Mouse (Mus musculus) neural tube, embryonic 11.5 days (tissue): ENCODE results near the gene Zfp979. TPM values are rescaled to one million over a fixed set of nuclear protein-coding genes. Genes with fewer than 3 reads are reported as not detected.
"Not testable (repeated sequence)": the region's sequence is repeated elsewhere in the genome, so short reads cannot be mapped to it uniquely, and the experiment has no call there.

ENCODE experiments used
- ATAC-seq: fragments of 200-750 bp; cut with Nextera tagmentation; 2 replicates; pipeline ENCODE4 v1.8.0; 2017; ENCODE audit warnings: moderate number of reproducible peaks, mild to moderate bottlenecking, moderate TSS enrichment, moderate library complexity; ENCODE audit not compliant: insufficient read depth, low FRiP score, low TSS enrichment
- DNase-seq: peaks from one replicate; pipeline ENCODE4 v3.0.0-alpha.2; 2015; ENCODE audit warnings: low spot score
- H3K27ac ChIP-seq: fragments of 300-500 bp; sonication (generic); 2 replicates; pipeline ENCODE4 v1.5.1; 2014; ENCODE audit warnings: low read depth, mild to moderate bottlenecking, low read length
- H3K27me3 ChIP-seq: fragments of 300-500 bp; sonication (generic); 2 replicates; pipeline ENCODE4 v1.6.1; 2014; ENCODE audit warnings: mild to moderate bottlenecking, low read length, mixed read lengths; ENCODE audit not compliant: control insufficient read depth, insufficient read depth
- H3K36me3 ChIP-seq: fragments of 300-500 bp; sonication (generic); 2 replicates; pipeline ENCODE4 v1.6.1; 2014; ENCODE audit warnings: mild to moderate bottlenecking, low read length, moderate library complexity, mixed read lengths; ENCODE audit not compliant: control insufficient read depth, insufficient read depth
- H3K4me1 ChIP-seq: fragments of 300-500 bp; sonication (generic); 2 replicates; pipeline ENCODE4 v1.6.1; 2014; ENCODE audit warnings: low read length, mixed read lengths; ENCODE audit not compliant: control insufficient read depth, insufficient read depth
- H3K4me2 ChIP-seq: fragments of 300-500 bp; sonication (generic); 2 replicates; pipeline ENCODE4 v1.6.1; 2014; ENCODE audit warnings: low read depth, mild to moderate bottlenecking, moderate library complexity
- H3K4me3 ChIP-seq: fragments of 300-500 bp; sonication (generic); 2 replicates; pipeline ENCODE4 v1.5.1; 2014; ENCODE audit warnings: low read depth, low read length
- H3K9ac ChIP-seq: fragments of 300-500 bp; sonication (generic); 2 replicates; pipeline ENCODE4 v1.6.1; 2014; ENCODE audit warnings: mild to moderate bottlenecking, low read length
- H3K9me3 ChIP-seq: fragments of 300-500 bp; sonication (generic); 2 replicates; pipeline ENCODE4 v1.6.1; 2016; ENCODE audit warnings: low read length; ENCODE audit not compliant: control insufficient read depth
- WGBS: fragments of 180-500 bp; shearing (Covaris S2); extraction: QIAGEN DNeasy Blood & Tissue Kit; methylation state at CpG from one replicate; pipeline ENCODE4 v1.1.7; 2014; 5-methylcytosine and 5-hydroxymethylcytosine counted together
- polyA plus RNA-seq: library from polyadenylated mRNA; unstranded; fragments of >200 nt; fragmentation: Nextera tagmentation; extraction: Ambion mirVana; gene quantifications from 2 replicates; pipeline ENCODE4 v1.2.1, GENCODE M21; 2014

The Zfp979 gene
- polyA plus RNA-seq, result 3.1 and 3.6 TPM in 2 replicates

GRCm38 (mm10) chr4:147642413-147642812 lies at the start of gene Zfp979:
Gene Zfp979, minus strand, starts transcription at chr4:147642513.
- not testable (repeated sequence) for ATAC-seq, H3K27me3 ChIP-seq, H3K9me3 ChIP-seq, H3K4me3 ChIP-seq, H3K27ac ChIP-seq, H3K4me1 ChIP-seq, H3K9ac ChIP-seq, H3K36me3 ChIP-seq, H3K4me2 ChIP-seq, DNase-seq
- WGBS, result no CpG with 5 or more reads among the region's 6 CpGs

GRCm38 (mm10) chr4:147655245-147655644 lies 12.9 kb upstream of the Zfp979 start:
- ATAC-seq, DNase-seq, H3K27ac ChIP-seq, H3K36me3 ChIP-seq, H3K4me2 ChIP-seq, H3K4me3 ChIP-seq, H3K27me3 ChIP-seq, H3K9me3 ChIP-seq, H3K9ac ChIP-seq, H3K4me1 ChIP-seq: not testable (repeated sequence)
- WGBS, result 90% methylated on average over 4 of the region's 5 CpGs

GRCm38 (mm10) chr4:147647407-147647806 lies 5.1 kb upstream of the Zfp979 start:
- 0 out of 2 replicates have a peak, but pooled peaks have one; percentile 60 for ATAC-seq
- WGBS, result no CpG with 5 or more reads among the region's 3 CpGs
- not testable (repeated sequence) for H3K9me3 ChIP-seq, H3K27ac ChIP-seq, H3K4me3 ChIP-seq, DNase-seq, H3K27me3 ChIP-seq, H3K4me1 ChIP-seq, H3K36me3 ChIP-seq, H3K4me2 ChIP-seq, H3K9ac ChIP-seq

GRCm38 (mm10) chr4:147641932-147642331 lies 381 bp downstream of the Zfp979 start:
- not testable (repeated sequence) for H3K36me3 ChIP-seq, H3K9ac ChIP-seq, H3K4me3 ChIP-seq, H3K27ac ChIP-seq, H3K27me3 ChIP-seq, H3K9me3 ChIP-seq, H3K4me2 ChIP-seq, DNase-seq, H3K4me1 ChIP-seq
- peak; percentile 63; the same call in 1 of the 2 replicates for ATAC-seq
- 44% methylated on average over 2 of the region's 3 CpGs for WGBS

- H3K9ac ChIP-seq, H3K4me1 ChIP-seq, H3K9me3 ChIP-seq, H3K27me3 ChIP-seq, H3K4me2 ChIP-seq, H3K4me3 ChIP-seq, H3K36me3 ChIP-seq, DNase-seq, H3K27ac ChIP-seq: not testable (repeated sequence)
- peak; percentile 71 for ATAC-seq
- WGBS, result no CpG with 5 or more reads among the region's 2 CpGs
These were observed 8.5 kb downstream of the Zfp979 start for GRCm38 (mm10) chr4:147633818-147634262.

GRCm38 (mm10) chr4:147606511-147606910 lies 35.8 kb downstream of the Zfp979 start:
- H3K36me3 ChIP-seq, H3K27ac ChIP-seq, H3K9ac ChIP-seq, H3K9me3 ChIP-seq, DNase-seq, H3K4me1 ChIP-seq, H3K4me3 ChIP-seq, ATAC-seq, H3K27me3 ChIP-seq, H3K4me2 ChIP-seq: not testable (repeated sequence)
- WGBS, result 90% methylated on average over 6 of the region's 6 CpGs

GRCm38 (mm10) chr4:147605521-147605920 lies 36.8 kb downstream of the Zfp979 start:
- Histone ChIP-seq H3K9me3 (peaks cover 10% of the 10 kb centered on the region), H3K4me3 (no peak overlapping the region), H3K4me2 (no peak overlapping the region), H3K27me3 (no peaks in the 10 kb centered on the region), H3K36me3 (no peaks in the 10 kb centered on the region), H3K4me1 (no peaks in the 10 kb centered on the region), H3K9ac (no peak overlapping the region), H3K27ac (no peak overlapping the region)
- ATAC-seq, result no peak
- 83% methylated on average over 4 of the region's 4 CpGs for WGBS
- no peak for DNase-seq

- peaks cover 8% of the 10 kb centered on the region; the same call in 1 of the 2 replicates for H3K9me3 ChIP-seq
- H3K4me2 ChIP-seq, result no peak overlapping the region
- no peak overlapping the region for H3K9ac ChIP-seq
- H3K4me3 ChIP-seq, result no peak overlapping the region
- ATAC-seq (no peak), DNase-seq (no peak)
- 80% methylated on average over 4 of the region's 4 CpGs for WGBS
- H3K27me3 ChIP-seq, result no peaks in the 10 kb centered on the region
- H3K27ac ChIP-seq, result no peak overlapping the region
- no peaks in the 10 kb centered on the region for H3K36me3 ChIP-seq
- no peaks in the 10 kb centered on the region for H3K4me1 ChIP-seq
These were observed 38.5 kb downstream of the Zfp979 start for GRCm38 (mm10) chr4:147603806-147604205.

GRCm38 (mm10) chr4:147601881-147602280 lies 40.4 kb downstream of the Zfp979 start:
- no peaks in the 10 kb centered on the region for H3K4me1 ChIP-seq
- WGBS, result 65% methylated on average over 1 of the region's 1 CpGs
- H3K36me3 ChIP-seq, result no peaks in the 10 kb centered on the region
- DNase-seq (no peak), ATAC-seq (no peak)
- no peak overlapping the region for H3K4me3 ChIP-seq
- no peak overlapping the region for H3K9ac ChIP-seq
- no peaks in the 10 kb centered on the region for H3K27me3 ChIP-seq
- peaks cover 8% of the 10 kb centered on the region; the same call in 1 of the 2 replicates for H3K9me3 ChIP-seq
- H3K4me2 ChIP-seq, result no peak overlapping the region
- no peak overlapping the region for H3K27ac ChIP-seq
